Mouse (Mus musculus) myocyte (in vitro differentiated cells): ENCODE data around the gene Gm20431. TPM values are rescaled to one million over a fixed set of nuclear protein-coding genes. Genes with fewer than 3 reads are reported as not detected.

Experiments used
- H3K27me3 ChIP-seq: one replicate; pipeline ENCODE4 v1.6.1; 2011; ENCODE audit not compliant: control insufficient read depth, insufficient read depth, insufficient read length
- H3K36me3 ChIP-seq: one replicate; pipeline ENCODE4 v1.6.1; 2011; ENCODE audit not compliant: control insufficient read depth, insufficient read depth
- H3K4me2 ChIP-seq: one replicate; pipeline ENCODE4 v1.6.1; 2011; ENCODE audit warnings: low read depth, control low read depth
- H3K4me3 ChIP-seq: one replicate; pipeline ENCODE4 v1.5.1; 2011; ENCODE audit warnings: mild to moderate bottlenecking, control low read depth, moderate library complexity
- H3K79me2 ChIP-seq: one replicate; pipeline ENCODE4 v1.6.1; 2011; ENCODE audit not compliant: control insufficient read depth, insufficient read depth
- H3ac ChIP-seq: one replicate; pipeline ENCODE4 v1.6.1; 2011; ENCODE audit not compliant: control insufficient read depth, insufficient read length
- CEBPB ChIP-seq: IDR thresholded peaks from 2 replicates; pipeline ENCODE4 v1.6.1; 2011; ENCODE audit warnings: mild to moderate bottlenecking, moderate library complexity; ENCODE audit not compliant: poor library complexity, insufficient read depth, severe bottlenecking
- E2F4 ChIP-seq: IDR thresholded peaks from one replicate; pipeline ENCODE4 v1.6.1; 2011; ENCODE audit warnings: mild to moderate bottlenecking, control low read depth, moderate library complexity; ENCODE audit not compliant: insufficient read depth
- MAX ChIP-seq: IDR thresholded peaks from one replicate; pipeline ENCODE4 v1.6.1; 2011; ENCODE audit warnings: low read depth, mild to moderate bottlenecking, control low read depth
- MYOD1 ChIP-seq, 3 experiments: IDR thresholded peaks; one replicate each; pipeline ENCODE4 v1.6.1; 2011; ENCODE audit warnings: control low read depth in 2 of 3, low read depth in 2 of 3, mild to moderate bottlenecking in 2 of 3, moderate library complexity in 1 of 3; ENCODE audit not compliant: insufficient read length in 2 of 3, control insufficient read depth in 1 of 3
- MYOG ChIP-seq, 3 experiments: IDR thresholded peaks; one replicate each; pipeline ENCODE4 v1.6.1; 2011; ENCODE audit warnings: control low read depth in 2 of 3, low read depth in 2 of 3, mild to moderate bottlenecking in 2 of 3; ENCODE audit not compliant: insufficient read length in 2 of 3, control insufficient read depth in 1 of 3, insufficient read depth in 1 of 3
- POLR2A ChIP-seq: IDR thresholded peaks from one replicate; pipeline ENCODE4 v1.6.1; 2011; ENCODE audit warnings: low read depth, mild to moderate bottlenecking, control low read depth, moderate library complexity; ENCODE audit not compliant: insufficient read length
- POLR2AphosphoS2 ChIP-seq: IDR thresholded peaks from one replicate; pipeline ENCODE4 v1.6.1; 2011; ENCODE audit warnings: low read depth, control low read depth; ENCODE audit not compliant: insufficient read length
- REST ChIP-seq: IDR thresholded peaks from one replicate; pipeline ENCODE4 v1.6.1; 2011; ENCODE audit warnings: mild to moderate bottlenecking, control low read depth, moderate library complexity; ENCODE audit not compliant: insufficient read depth, insufficient read length
- SRF ChIP-seq: IDR thresholded peaks from one replicate; pipeline ENCODE4 v1.6.1; 2011; ENCODE audit warnings: low read depth; ENCODE audit not compliant: control insufficient read depth, insufficient read length
- TCF12 ChIP-seq: IDR thresholded peaks from one replicate; pipeline ENCODE4 v1.6.1; 2011; ENCODE audit warnings: mild to moderate bottlenecking, control low read depth; ENCODE audit not compliant: poor library complexity, insufficient read depth, severe bottlenecking
- TCF3 ChIP-seq: IDR thresholded peaks from one replicate; pipeline ENCODE4 v1.6.1; 2011; ENCODE audit warnings: low read depth, control low read depth; ENCODE audit not compliant: insufficient read length
- USF1 ChIP-seq: IDR thresholded peaks from one replicate; pipeline ENCODE4 v1.6.1; 2011; ENCODE audit warnings: low read depth, mild to moderate bottlenecking, control low read depth, moderate library complexity
- polyA plus RNA-seq: library from polyadenylated mRNA; unstranded; fragments of >200 nt; fragmentation: generic; extraction: Trizol; gene quantifications from one replicate; pipeline ENCODE4 v1.2.1, GENCODE M21; 2012; ENCODE audit warnings: missing spikeins

The Gm20431 gene
- polyA plus RNA-seq, 1 experiment, result 9.2 TPM

DNA sequence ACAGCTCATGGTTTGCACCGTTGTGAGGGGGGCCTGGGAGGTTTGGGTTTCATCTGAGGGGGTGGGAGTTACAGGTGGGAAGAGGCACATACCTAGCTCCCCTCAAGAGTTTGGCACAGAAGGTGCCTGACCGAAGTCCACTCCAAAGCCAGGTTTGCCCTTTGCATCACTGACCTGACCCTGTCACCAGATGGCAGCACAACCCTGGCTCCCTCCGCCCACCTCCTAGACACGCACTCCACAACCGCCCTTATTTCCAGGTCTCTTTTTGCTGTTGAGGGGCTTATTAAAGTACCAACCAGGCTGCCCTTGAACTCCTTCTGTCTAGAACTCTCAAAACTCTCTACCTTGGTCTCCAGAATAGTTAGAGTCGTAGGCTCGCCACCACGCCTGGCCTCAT lies 20.0 kb downstream of the Gm20431 start:
- TF ChIP-seq POLR2AphosphoS2 (peak; percentile 76), MYOG (IDR thresholded peaks at IDR 0.05; ENCODE audit: control insufficient read depth in 1 of 3, insufficient read depth in 1 of 3, insufficient read length in 2 of 3, low read depth in 2 of 3) (no peak), MYOD1 (IDR thresholded peaks at IDR 0.05; ENCODE audit: control insufficient read depth in 1 of 3, insufficient read length in 2 of 3, low read depth in 2 of 3) (no peak), E2F4 (no peak), MAX (no peak), CEBPB (no peak), POLR2A (peak; percentile 22), REST (no peak), TCF12 (no peak), USF1 (no peak)
- H3K27me3 ChIP-seq, result no peaks in the 10 kb centered on the region
- H3K36me3 ChIP-seq, result peaks cover 5% of the 10 kb centered on the region
- H3K4me3 ChIP-seq, result no peak overlapping the region
- no peaks in the 10 kb centered on the region for H3K79me2 ChIP-seq
- H3ac ChIP-seq, result no peak overlapping the region
- no peak overlapping the region for H3K4me2 ChIP-seq

DNA sequence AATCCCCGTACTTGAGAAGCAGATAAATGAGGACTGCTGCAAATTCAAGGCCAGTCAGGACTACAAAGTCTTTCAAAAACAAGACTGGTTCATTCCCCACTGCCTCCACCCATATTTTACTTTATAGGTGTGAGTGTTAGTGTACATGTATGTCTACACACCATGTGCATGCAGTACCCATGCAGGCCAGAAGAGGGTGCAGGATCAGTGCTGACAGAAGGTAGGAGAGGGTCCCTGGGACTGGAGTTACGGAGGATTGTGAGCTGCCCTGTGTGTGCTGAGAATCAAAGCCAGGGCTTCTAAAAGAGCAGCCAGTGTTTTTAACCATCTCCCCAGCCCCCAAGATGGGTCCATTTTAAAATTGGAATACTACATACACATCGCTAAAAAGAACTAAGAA lies 21.0 kb downstream of the Gm20431 start:
- Histone ChIP-seq H3K36me3 (no peaks in the 10 kb centered on the region), H3K4me2 (no peak overlapping the region), H3K79me2 (no peaks in the 10 kb centered on the region), H3K4me3 (no peak overlapping the region), H3ac (no peak overlapping the region), H3K27me3 (no peaks in the 10 kb centered on the region)
- TF ChIP-seq MYOD1 (IDR thresholded peaks at IDR 0.05; ENCODE audit: control insufficient read depth in 1 of 3, insufficient read length in 2 of 3, low read depth in 2 of 3) (no peak), REST (no peak), TCF12 (no peak), POLR2AphosphoS2 (no peak), POLR2A (no peak), MYOG (IDR thresholded peaks at IDR 0.05; ENCODE audit: control insufficient read depth in 1 of 3, insufficient read depth in 1 of 3, insufficient read length in 2 of 3, low read depth in 2 of 3) (no peak), CEBPB (no peak), TCF3 (no peak), E2F4 (no peak), USF1 (no peak), SRF (no peak), MAX (no peak)

DNA sequence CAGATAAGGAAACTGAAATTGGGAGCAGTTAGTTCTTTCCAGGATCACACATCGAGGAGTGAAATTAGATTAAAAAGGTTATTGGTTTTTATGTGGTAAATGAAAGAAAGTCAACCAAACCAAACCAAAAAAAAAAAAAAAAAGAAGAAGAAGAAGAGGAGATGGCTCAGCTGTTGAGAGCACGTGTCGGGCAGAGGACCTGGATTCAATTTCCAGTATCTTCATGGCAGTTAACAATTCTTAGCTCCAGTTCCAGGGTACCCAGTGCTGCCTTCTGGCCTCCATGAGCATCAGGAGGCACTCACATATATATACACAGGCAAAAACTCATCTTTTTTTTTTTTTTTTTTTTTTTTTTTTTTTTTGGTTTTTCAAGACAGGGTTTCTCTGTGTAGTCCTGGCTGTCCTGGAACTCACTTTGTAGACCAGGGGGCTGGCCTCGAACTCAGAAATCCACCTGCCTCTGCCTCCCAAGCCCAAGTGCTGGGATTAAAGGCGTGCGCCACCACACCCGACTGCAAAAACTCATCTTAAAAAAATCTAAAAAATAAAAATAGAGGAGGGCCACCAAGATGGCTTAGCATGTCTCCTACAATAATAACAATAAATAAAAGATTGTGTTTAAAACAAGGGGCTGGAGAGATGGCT lies 26.3 kb downstream of the Gm20431 start:
- Histone ChIP-seq H3K36me3 (no peaks in the 10 kb centered on the region), H3K79me2 (peaks cover 14% of the 10 kb centered on the region), H3K4me3 (peak overlapping the region; percentile 1), H3K27me3 (no peaks in the 10 kb centered on the region), H3ac (no peak overlapping the region), H3K4me2 (peak overlapping the region; percentile 87)
- TF ChIP-seq MAX, result no peak
- TF ChIP-seq MYOD1 (IDR thresholded peaks at IDR 0.05; ENCODE audit: control insufficient read depth in 1 of 3, insufficient read length in 2 of 3, low read depth in 2 of 3), result no peak
- no peak for TF ChIP-seq SRF
- no peak for TF ChIP-seq POLR2A
- no peak for TF ChIP-seq TCF3
- TF ChIP-seq CEBPB, result no peak
- no peak for TF ChIP-seq REST

DNA sequence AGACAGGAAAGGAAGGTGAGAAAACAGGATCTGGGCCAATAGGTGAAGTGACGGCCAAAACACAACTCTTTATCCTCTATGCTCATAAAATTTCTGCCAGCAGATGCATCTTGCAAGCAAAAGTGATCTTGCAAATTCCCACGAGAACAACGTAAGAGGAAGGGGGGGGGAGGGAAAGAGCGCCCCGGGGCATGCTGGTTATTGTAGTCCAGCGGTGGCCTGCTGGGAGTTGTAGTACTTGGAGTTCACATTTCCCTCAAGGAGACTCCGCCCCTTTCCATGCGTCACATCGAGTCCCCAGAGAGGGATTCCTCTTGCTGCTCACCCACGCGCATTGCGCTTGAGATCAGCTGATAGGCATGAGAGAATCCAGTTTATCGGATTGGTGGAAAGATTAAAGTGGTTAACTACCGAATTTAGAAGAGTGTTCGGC lies 26.9 kb downstream of the Gm20431 start:
- H3K79me2 ChIP-seq, result peaks cover 21% of the 10 kb centered on the region
- no peak overlapping the region for H3ac ChIP-seq
- TF ChIP-seq TCF3 (no peak), MAX (no peak), POLR2AphosphoS2 (peak; percentile 46), SRF (peak; percentile 21), CEBPB (peak; percentile 41; the same call in 1 of the 2 replicates), E2F4 (no peak), USF1 (peak; percentile 70), TCF12 (no peak), MYOG (IDR thresholded peaks at IDR 0.05; ENCODE audit: control insufficient read depth in 1 of 3, insufficient read depth in 1 of 3, insufficient read length in 2 of 3, low read depth in 2 of 3) (no peak), POLR2A (peak; percentile 52), REST (no peak), MYOD1 (IDR thresholded peaks at IDR 0.05; ENCODE audit: control insufficient read depth in 1 of 3, insufficient read length in 2 of 3, low read depth in 2 of 3) (no peak)
- no peaks in the 10 kb centered on the region for H3K36me3 ChIP-seq
- no peaks in the 10 kb centered on the region for H3K27me3 ChIP-seq
- peak overlapping the region; percentile 1 for H3K4me3 ChIP-seq
- peak overlapping the region; percentile 90 for H3K4me2 ChIP-seq

DNA sequence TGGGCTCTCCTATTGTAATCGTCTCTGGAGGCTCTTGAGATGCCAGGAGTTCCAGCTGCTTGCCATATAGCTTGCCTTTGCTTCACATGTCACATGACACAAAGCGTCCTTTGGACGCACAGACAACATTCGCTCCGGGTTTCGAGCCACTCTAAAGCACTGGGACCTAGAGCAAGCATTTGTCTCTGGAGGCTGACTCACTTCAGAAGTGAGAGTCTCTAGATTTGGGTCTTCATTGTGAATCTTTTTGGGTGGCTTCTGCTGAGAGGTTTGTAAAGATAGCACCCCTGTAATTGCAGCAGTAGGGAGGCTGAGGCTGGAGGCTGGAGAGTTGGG lies 27.8 kb downstream of the Gm20431 start:
- Histone ChIP-seq H3K4me2 (no peak overlapping the region), H3K27me3 (no peaks in the 10 kb centered on the region), H3ac (no peak overlapping the region), H3K4me3 (no peak overlapping the region), H3K79me2 (peaks cover 29% of the 10 kb centered on the region), H3K36me3 (no peaks in the 10 kb centered on the region)
- TF ChIP-seq TCF3 (no peak), MYOG (IDR thresholded peaks at IDR 0.05; ENCODE audit: control insufficient read depth in 1 of 3, insufficient read depth in 1 of 3, insufficient read length in 2 of 3, low read depth in 2 of 3) (no peak), REST (no peak), MAX (no peak), MYOD1 (IDR thresholded peaks at IDR 0.05; ENCODE audit: control insufficient read depth in 1 of 3, insufficient read length in 2 of 3, low read depth in 2 of 3) (no peak), TCF12 (no peak), POLR2A (no peak)
